Mouse (Mus musculus) testis, postnatal 14 days (tissue): ENCODE measurements around the gene Radil.

Source experiments
- DNase-seq: peaks from one replicate; pipeline ENCODE4 v3.0.0; 2021; ENCODE audit warnings: low spot score

The Radil gene

GRCm38 (mm10) chr5:142482512-142482911 lies 68.4 kb downstream of the Radil start:
- no peak for DNase-seq

GRCm38 (mm10) chr5:142478829-142479435 lies 72.0 kb downstream of the Radil start:
- DNase-seq = peak; percentile 75

DNA sequence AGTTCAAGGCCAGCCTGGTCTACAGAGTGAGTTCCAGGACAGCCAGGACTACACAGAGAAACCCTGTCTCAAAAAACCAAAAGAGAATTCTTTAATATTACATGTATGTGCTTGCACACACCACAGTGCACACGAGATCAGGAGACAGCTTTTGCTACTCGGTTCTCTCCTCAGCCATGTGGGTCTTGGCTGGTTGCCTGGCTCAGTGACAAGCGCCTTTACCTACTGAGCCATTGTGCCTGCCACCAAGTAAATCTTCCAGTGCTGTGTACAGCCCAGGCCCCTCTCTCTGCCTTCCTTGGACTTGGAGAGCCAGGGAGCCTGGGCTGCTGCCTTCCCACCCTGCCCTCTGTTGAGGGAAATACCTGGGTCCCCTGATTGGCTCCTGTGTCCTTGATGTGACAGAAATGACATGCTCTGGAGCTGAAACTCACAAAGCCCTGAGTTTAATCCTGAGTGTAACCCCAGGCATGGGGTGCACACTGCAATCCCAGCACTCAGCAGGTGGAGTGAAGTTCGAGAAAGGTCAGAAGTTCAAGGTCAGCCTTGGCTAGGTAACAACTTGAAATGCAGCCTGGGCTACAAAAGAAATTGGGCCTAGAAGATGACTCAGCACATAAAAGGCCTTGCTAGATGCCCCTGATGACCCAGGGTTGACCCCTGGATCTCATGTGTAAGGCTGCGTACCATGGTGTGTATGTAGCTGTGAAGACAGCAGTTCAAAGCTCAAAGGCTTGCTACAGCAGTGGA lies 72.9 kb downstream of the Radil start:
- DNase-seq = no peak

GRCm38 (mm10) chr5:142477346-142477745 lies 73.6 kb downstream of the Radil start:
- DNase-seq = peak; percentile 40

GRCm38 (mm10) chr5:142475669-142476068 lies 75.2 kb downstream of the Radil start:
- no peak for DNase-seq

DNA sequence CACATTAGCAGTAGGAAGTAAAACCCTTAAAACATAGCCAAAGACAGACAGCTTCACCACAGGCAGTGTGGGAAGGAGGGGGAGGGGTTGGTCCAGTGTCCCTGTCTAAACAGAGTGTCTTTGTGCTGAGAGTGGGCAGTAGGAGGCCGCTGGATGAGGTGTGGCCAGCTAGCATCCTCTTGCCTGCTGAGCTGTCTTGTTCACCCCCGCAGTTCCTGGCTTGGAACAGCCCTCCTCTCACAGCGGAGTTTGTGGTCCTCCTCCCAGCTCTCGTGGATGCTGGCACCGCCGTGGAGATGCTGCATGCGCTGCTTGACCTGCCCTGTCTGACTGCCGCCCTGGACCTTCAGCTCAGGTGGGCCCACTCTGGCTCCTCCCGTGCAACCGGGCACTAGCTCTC lies 77.2 kb downstream of the Radil start:
- no peak for DNase-seq

GRCm38 (mm10) chr5:142469796-142470195 lies 81.1 kb downstream of the Radil start:
- no peak for DNase-seq

- no peak for DNase-seq
Measured at GRCm38 (mm10) chr5:142468375-142468774, 82.5 kb downstream of the Radil start.

GRCm38 (mm10) chr5:142463461-142464454 lies 87.1 kb downstream of the Radil start, which contains the start of gene Ap5z1:
Ap5z1 (plus strand) TSS chr5:142463944.
- DNase-seq = peak; percentile 95

DNA sequence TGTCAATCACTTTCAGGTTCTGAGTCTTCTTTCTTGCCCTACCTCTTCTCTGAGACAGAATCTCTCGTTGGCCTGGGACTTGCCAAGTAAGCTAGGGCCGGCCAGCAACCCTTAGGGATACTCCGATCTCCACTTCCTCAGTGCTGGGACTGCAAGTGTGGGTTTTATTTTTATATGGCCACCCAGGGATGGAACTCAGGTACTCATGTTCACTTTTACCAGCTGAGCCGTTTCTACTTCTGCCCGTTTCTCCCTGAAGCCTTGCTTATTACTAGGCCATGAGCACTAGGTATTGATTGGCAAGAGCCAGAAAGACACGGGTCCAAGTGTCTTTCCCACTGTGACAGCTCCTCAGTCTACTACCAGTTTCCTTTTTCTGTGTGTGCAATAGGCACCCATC lies 87.9 kb downstream of the Radil start:
- DNase-seq = no peak

- DNase-seq = no peak
Measured at GRCm38 (mm10) chr5:142462641-142462948, 88.3 kb downstream of the Radil start.

GRCm38 (mm10) chr5:142461942-142462640 lies 88.8 kb downstream of the Radil start:
- DNase-seq = no peak

GRCm38 (mm10) chr5:142459834-142460233 lies 91.1 kb downstream of the Radil start:
- DNase-seq = no peak

- no peak for DNase-seq
Measured at GRCm38 (mm10) chr5:142458791-142459557, 91.9 kb downstream of the Radil start.

DNA sequence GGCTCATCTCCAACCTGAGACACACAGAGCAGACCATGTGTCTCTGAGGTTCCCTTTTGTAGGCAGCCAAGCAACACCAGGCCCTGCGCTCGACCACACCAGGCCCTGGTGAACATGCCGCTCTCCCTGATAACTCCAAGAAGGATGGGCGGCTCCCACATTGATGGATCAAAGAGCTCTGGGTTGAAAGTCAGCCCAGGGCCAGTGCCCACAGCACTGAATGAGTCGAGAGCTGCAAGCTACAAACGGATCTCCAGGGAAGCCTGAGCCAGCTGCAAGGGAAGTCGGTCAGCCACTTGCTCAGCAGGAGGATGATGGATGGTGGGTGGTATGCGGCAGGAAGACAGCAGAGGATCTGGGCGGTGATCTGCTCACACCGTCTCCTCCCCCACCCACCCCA lies 93.6 kb downstream of the Radil start:
- no peak for DNase-seq

- no peak for DNase-seq
Measured at GRCm38 (mm10) chr5:142456318-142456717, 94.6 kb downstream of the Radil start.

DNA sequence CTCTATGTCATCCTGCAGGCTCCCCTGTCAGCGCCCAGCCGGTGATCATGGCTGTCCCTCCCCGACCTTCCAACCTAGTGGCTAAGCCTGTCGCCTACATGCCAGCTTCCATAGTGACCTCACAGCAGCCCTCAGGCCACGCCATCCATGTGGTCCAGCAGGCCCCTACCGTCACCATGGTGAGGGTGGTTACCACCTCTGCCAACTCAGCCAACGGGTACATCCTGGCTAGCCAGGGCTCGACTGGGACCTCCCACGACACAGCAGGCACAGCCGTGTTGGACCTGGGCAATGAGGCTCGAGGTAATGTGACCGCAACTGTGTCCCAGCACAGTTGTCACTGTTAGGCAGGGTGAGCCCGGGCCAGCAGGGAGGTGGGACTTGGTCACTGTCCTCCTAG lies 97.2 kb downstream of the Radil start:
- no peak for DNase-seq

- DNase-seq = no peak
Measured at GRCm38 (mm10) chr5:142451759-142452158, 99.1 kb downstream of the Radil start.

DNA sequence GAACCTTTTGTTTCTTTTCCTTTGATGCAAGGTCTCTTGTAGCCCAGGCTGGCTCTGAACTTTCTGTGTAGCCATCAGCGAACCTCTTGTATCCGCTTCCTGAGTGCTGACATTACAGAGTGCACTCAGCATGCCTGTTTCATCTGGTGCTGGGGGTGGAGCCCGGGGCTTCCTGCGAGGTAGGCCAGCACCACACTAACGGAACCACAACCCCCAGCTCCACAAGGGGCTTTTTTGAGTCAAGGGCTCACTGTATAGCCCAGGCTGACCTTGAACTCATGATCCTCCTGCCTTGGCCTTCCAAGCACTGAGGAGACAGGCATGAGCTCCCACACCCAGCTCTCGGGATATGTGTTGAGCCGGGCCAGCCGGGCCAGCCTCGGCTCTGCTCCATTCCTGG lies 100.1 kb downstream of the Radil start:
- DNase-seq = no peak

DNA sequence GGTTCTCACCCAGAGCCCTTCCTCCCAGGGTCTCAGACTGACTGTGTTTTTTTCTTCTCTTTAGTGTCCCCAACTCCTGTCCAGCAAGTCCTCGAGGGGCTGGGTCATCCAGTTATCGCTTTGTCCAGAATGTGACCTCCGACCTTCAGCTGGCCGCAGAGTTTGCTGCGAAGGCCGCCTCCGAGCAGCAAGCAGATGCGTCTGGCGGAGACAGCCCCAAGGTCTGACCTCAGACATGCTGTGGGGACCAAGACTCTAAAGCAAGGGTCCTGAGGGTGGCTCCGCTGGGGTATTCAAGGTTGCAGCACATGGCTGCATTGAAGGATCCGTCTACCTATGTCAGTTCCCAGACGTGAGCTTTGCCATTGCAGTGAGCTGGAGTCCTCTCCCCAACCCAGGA lies 102.3 kb downstream of the Radil start:
- DNase-seq = no peak

DNA sequence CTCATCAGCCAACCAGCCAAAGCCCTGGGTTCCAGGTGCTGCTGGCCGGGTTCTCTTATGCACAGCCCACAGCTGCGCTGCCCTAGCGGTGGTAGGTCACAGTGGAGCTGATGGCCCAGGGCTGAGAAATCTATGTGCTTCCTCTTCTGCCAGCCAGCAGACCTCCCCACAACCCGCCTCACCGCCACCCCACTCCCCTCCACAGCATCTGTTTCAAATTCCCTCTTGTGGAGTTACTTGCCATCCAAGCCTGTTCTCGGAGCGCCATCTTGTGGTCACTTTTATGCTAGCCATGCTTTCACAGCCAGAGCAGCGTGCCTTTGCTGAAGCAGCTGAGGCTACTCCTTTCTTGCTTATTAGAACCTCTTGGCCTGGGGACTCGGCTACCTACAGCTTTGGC lies 102.8 kb downstream of the Radil start:
- peak; percentile 73 for DNase-seq
